Mouse (Mus musculus) CH12.LX (cell line): ENCODE measurements around the gene Gpr108.

Source experiments
- MAX ChIP-seq: IDR thresholded peaks from 2 replicates; pipeline ENCODE4 v1.6.1; 2011; ENCODE audit warnings: low read length, improper control_type of control experiment
- USF1 ChIP-seq: IDR thresholded peaks from 2 replicates; pipeline ENCODE4 v1.6.1; 2014; ENCODE audit warnings: low read depth, mild to moderate bottlenecking, inconsistent platforms, low read length, improper control_type of control experiment

GRCm38 (mm10) chr17:57221911-57222310 is 26.3 kb downstream of the Gpr108 start:
- TF ChIP-seq USF1 (no peak), MAX (no peak)
